Mouse (Mus musculus): Measurements from ENCODE around the gene Slc9b1.

GRCm38 (mm10) chr3:135409219-135409618, 61.4 kb downstream of the Slc9b1 start:
- TF ChIP-seq POLR2A (IDR thresholded peaks at IDR 0.05; ENCODE audit: insufficient read length, low read depth) = no peak
- TF ChIP-seq TCF12 (IDR thresholded peaks at IDR 0.05; ENCODE audit: insufficient read depth, poor library complexity, severe bottlenecking) = no peak
- TF ChIP-seq E2F4 (IDR thresholded peaks at IDR 0.05; ENCODE audit: insufficient read depth) = no peak
- TF ChIP-seq USF1 (IDR thresholded peaks at IDR 0.05; ENCODE audit: low read depth) = no peak
- TF ChIP-seq MYOD1 (IDR thresholded peaks at IDR 0.05; ENCODE audit: control insufficient read depth in 1 of 3, insufficient read length in 2 of 3, low read depth in 2 of 3) = no peak
- no peak for TF ChIP-seq TCF3 (IDR thresholded peaks at IDR 0.05; ENCODE audit: insufficient read length, low read depth)
- TF ChIP-seq CEBPB (IDR thresholded peaks at IDR 0.05; ENCODE audit: insufficient read depth, poor library complexity, severe bottlenecking) = no peak
- TF ChIP-seq MAX (IDR thresholded peaks at IDR 0.05; ENCODE audit: low read depth) = no peak

Measured in myocyte (in vitro differentiated cells).